Mouse (Mus musculus) liver, embryonic 14.5 days (tissue): ENCODE data around the gene Agap1.

ENCODE experiments used
- CTCF ChIP-seq: IDR thresholded peaks from 2 replicates; pipeline ENCODE4 v1.5.1; 2016; ENCODE audit warnings: antibody characterized with exemption, low read depth, control low read depth
- EP300 ChIP-seq: IDR thresholded peaks from 2 replicates; pipeline ENCODE4 v1.6.1; 2016; ENCODE audit warnings: antibody characterized with exemption, low read depth

GRCm38 (mm10) chr1:89912392-89912791, 457.8 kb downstream of the Agap1 start:
- no peak for TF ChIP-seq CTCF
- no peak for TF ChIP-seq EP300
